Mouse (Mus musculus) neural tube, embryonic 12.5 days (tissue): ENCODE measurements at regions not wholly inside any gene's neighbourhood (a gene's known extent, or its start where the extent isn't known, plus 50 kb on each side); places are given as distances from the start of the nearest gene placed in this dataset.

Experiments used
- ATAC-seq: fragments of 200-750 bp; cut with Nextera tagmentation; 2 replicates; pipeline ENCODE4 v1.8.0; 2017; ENCODE audit warnings: low read depth, mild to moderate bottlenecking, moderate TSS enrichment, moderate library complexity; ENCODE audit not compliant: low FRiP score
- H3K27ac ChIP-seq: fragments of 300-500 bp; sonication (generic); 2 replicates; pipeline ENCODE4 v1.5.1; 2016
- H3K27me3 ChIP-seq: fragments of 300-500 bp; sonication (generic); replicated peaks from 2 replicates; pipeline ENCODE4 v1.6.1; 2016; ENCODE audit warnings: mild to moderate bottlenecking
- H3K36me3 ChIP-seq: fragments of 300-500 bp; sonication (generic); 2 replicates; pipeline ENCODE4 v1.6.1; 2016; ENCODE audit warnings: mild to moderate bottlenecking
- H3K4me1 ChIP-seq: fragments of 300-500 bp; sonication (generic); 2 replicates; pipeline ENCODE4 v1.6.1; 2016
- H3K4me2 ChIP-seq: fragments of 300-500 bp; sonication (generic); replicated peaks from 2 replicates; pipeline ENCODE4 v1.6.1; 2016; ENCODE audit warnings: mild to moderate bottlenecking
- H3K4me3 ChIP-seq: fragments of 300-500 bp; sonication (generic); 2 replicates; pipeline ENCODE4 v1.5.1; 2016
- H3K9ac ChIP-seq: fragments of 300-500 bp; sonication (generic); 2 replicates; pipeline ENCODE4 v1.6.1; 2016; ENCODE audit warnings: mild to moderate bottlenecking
- H3K9me3 ChIP-seq: fragments of 300-500 bp; sonication (generic); 2 replicates; pipeline ENCODE4 v1.6.1; 2016; ENCODE audit warnings: mild to moderate bottlenecking
- WGBS: fragments of 180-500 bp; shearing (Covaris S2); methylation state at CpG from one replicate; pipeline ENCODE4 v1.1.7; 2016; 5-methylcytosine and 5-hydroxymethylcytosine counted together

DNA sequence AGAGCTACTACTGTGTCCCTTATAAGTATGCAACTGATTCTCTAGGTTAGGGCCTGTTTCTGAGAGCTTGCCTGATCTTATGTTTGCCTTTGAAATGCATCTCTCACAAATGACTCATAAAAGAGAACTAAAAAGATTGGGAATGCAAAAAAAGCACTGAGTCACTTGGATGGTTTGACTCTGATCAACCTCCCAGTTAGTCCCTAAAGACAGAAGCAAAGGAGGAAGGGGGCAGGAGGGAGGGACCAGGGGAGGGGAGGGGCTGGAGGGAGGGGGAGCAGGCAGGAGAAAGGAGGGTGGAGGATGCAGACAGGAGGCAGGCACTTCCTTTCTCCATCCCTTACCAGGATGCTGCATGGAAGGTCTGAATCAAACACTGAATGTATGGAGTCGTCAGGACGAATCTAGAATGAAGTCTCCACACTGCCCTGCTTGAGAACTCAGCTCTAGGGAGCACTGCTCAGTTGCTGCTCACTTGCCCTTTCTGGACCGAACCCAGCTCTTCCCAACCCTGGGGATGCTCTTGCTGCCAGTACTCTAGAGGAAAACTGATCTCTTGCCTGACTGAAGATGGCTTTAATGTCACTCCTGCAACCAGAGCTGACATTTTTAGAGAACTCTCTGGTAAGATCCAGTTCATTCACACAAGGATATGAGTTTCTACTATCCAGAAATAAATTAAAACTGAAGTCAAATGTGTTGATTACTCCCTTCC is 201.7 kb downstream of the Hlx start:
- no peaks in the 10 kb centered on the region for H3K27me3 ChIP-seq
- no peaks in the 10 kb centered on the region for H3K4me1 ChIP-seq
- no peak overlapping the region for H3K9ac ChIP-seq
- no peaks in the 10 kb centered on the region for H3K36me3 ChIP-seq
- no peaks in the 10 kb centered on the region for H3K9me3 ChIP-seq
- H3K4me2 ChIP-seq, result no peak overlapping the region
- WGBS, result 60% methylated on average over 3 of the region's 3 CpGs
- H3K27ac ChIP-seq, result no peak overlapping the region
- no peak overlapping the region for H3K4me3 ChIP-seq
- ATAC-seq, result no peak

DNA sequence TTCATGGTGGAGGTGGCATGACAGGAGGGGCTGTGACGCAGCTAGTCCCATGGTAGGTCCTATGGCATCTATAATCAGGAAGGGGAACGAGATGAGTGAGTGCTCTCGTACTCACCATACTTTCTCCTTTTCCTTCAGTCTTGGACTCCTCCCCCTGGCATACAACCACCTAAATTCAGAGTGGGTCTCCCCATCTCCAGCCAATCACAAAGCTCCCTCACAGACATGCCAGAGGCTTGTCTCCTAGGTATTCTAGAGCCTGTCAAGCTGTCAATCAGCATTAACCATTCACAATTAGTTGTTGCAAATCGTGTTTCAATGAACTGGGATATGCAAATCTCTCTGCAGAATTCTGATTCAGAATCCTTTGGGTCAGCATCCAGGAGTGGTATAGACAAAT is 206.7 kb downstream of the Hlx start:
- Histone ChIP-seq H3K27me3 (no peaks in the 10 kb centered on the region), H3K9ac (no peak overlapping the region), H3K9me3 (no peaks in the 10 kb centered on the region), H3K36me3 (no peaks in the 10 kb centered on the region), H3K4me2 (no peak overlapping the region), H3K27ac (no peak overlapping the region), H3K4me3 (no peak overlapping the region), H3K4me1 (no peaks in the 10 kb centered on the region)
- WGBS, result 89% methylated on average over 4 of the region's 4 CpGs
- ATAC-seq, result no peak

DNA sequence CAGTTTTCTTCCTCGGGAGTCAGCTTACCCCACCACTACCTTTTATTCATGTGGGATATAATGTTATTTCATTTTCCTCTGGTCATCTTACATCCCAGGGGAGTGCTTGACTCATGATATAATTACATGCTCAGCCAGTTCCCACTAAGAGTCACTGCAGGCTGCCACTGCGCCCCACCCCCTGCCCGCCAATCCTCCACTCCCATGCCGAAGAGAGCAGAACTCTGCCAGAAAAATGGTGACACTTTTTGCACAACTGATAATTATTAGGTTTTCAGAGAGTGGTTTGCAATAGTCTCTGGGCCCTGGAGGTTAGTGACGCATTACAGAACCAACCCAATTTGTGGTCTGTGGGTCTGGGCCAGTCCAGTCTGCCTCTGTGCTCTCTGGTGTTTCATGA is 212.9 kb downstream of the Hlx start:
- Histone ChIP-seq H3K4me2 (no peak overlapping the region), H3K4me1 (0 out of 2 replicates have a peak, but pooled peaks cover 2% of the 10 kb centered on the region), H3K27me3 (no peaks in the 10 kb centered on the region), H3K27ac (no peak overlapping the region), H3K36me3 (no peaks in the 10 kb centered on the region), H3K9me3 (no peaks in the 10 kb centered on the region), H3K9ac (no peak overlapping the region), H3K4me3 (no peak overlapping the region)
- no peak for ATAC-seq
- WGBS, result 56% methylated on average over 5 of the region's 5 CpGs

DNA sequence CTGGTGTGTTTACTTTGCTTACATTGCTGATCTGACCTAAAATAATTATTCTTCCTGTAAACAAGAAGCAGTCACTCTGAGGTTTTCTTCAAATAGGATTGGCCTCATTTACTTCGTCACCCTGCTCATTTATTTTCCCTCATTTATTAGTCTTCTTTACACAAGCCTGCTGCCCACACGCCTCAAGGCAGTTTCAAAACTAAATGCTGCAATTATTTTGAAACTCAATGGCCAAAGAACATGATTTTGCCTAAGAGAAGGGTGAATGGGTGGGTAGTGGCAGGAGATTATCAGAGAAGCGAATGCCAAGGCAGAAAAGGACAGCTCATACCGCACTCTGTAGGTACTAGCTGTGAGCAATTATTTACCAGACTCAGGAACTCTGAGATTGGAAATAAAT is 227.8 kb downstream of the Hlx start:
- 84% methylated on average over 4 of the region's 4 CpGs for WGBS
- ATAC-seq, result no peak
- H3K27ac ChIP-seq, result no peak overlapping the region

DNA sequence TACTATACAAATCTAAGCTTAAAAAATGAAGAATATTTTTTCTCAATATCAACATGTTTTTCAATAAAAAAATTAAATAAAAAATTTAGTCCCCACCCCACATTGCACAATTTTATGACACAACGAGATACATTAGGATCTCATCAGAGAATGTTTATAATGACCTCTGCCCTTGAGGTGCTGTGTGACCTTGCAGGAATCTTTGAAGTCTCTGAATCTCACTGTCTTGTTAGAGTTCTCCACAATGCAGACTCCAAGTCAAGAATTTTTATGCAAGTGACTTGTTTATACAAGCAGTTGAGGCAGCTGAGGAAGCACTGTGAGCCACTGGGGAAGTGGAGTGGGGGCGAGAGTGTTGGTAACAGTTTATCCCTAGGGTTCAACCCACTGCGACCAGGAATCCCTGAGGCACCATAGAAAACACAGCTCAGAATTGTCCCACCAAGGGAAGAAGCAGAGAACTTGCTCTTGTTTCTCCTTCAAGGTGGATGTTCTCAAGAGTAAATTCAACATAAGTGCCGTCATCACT is 228.5 kb downstream of the Hlx start:
- H3K9ac ChIP-seq, result no peak overlapping the region
- H3K27me3 ChIP-seq, result no peaks in the 10 kb centered on the region
- no peaks in the 10 kb centered on the region for H3K36me3 ChIP-seq
- no peak overlapping the region for H3K4me3 ChIP-seq
- no peak for ATAC-seq
- no peak overlapping the region for H3K4me2 ChIP-seq
- H3K9me3 ChIP-seq, result no peaks in the 10 kb centered on the region
- H3K4me1 ChIP-seq, result 0 out of 2 replicates have a peak, but pooled peaks cover 5% of the 10 kb centered on the region
- no peak overlapping the region for H3K27ac ChIP-seq
- WGBS, result 86% methylated on average over 4 of the region's 4 CpGs

More for the DNA sequence above, 227.8 kb downstream of the Hlx start:
- Histone ChIP-seq H3K27me3 (no peaks in the 10 kb centered on the region), H3K4me3 (no peak overlapping the region), H3K4me1 (no peaks in the 10 kb centered on the region), H3K9ac (no peak overlapping the region), H3K9me3 (no peaks in the 10 kb centered on the region), H3K36me3 (no peaks in the 10 kb centered on the region), H3K4me2 (no peak overlapping the region)

DNA sequence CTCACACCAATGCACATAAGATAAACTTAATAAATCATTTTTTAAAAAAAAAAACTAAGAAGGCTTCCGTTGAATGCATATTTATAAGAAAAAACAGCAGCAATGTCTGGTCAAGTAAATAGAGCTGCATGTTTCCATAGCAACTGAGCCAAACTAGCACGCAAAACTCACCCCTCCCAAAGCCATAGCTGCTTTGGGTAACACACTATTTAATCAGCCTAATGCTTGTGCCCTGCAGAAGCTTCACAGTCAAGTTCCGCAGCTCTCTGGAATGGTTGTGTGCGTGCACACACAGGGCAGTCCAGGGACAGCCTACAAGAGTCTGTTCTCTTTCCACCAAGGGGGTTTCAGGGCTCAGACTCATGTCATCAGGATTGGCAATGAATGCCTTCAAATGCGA is 231.7 kb downstream of the Hlx start:
- H3K4me1 ChIP-seq, result 0 out of 2 replicates have a peak, but pooled peaks cover 5% of the 10 kb centered on the region
- no peaks in the 10 kb centered on the region for H3K36me3 ChIP-seq
- no peaks in the 10 kb centered on the region for H3K9me3 ChIP-seq
- no peaks in the 10 kb centered on the region for H3K27me3 ChIP-seq
- ATAC-seq, result no peak
- no peak overlapping the region for H3K27ac ChIP-seq
- WGBS, result 82% methylated on average over 5 of the region's 5 CpGs
- H3K4me3 ChIP-seq, result no peak overlapping the region
- no peak overlapping the region for H3K9ac ChIP-seq
- H3K4me2 ChIP-seq, result no peak overlapping the region

DNA sequence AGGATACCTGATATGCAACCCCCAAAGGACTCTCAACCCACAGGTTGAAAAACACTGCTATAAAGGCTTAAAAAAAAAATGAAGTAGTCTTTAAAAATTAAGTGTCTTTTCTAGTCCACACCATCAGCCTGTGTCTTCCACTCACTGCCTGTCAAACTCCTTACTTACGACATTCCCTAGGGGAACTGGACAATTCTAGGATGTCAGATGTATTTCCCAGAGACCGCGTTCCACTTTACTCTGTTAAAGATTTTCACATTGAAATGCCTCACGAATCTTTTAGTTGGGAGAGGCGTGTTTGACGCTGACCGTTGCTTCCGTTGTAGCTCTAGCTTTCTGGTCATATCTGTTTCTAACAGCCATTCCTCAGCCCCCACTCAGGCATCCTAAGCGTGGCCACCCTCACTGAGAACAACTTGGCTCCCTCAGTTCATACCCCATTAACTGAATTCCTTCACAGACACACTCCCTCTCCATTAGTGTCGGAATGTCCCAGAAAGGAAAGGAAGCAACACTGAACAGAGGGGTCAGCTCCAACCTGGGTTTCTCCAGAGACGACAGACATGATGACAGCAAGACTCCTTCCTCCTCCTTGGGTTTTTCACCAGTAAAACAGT is 233.4 kb downstream of the Hlx start:
- Histone ChIP-seq H3K4me3 (no peak overlapping the region), H3K4me1 (0 out of 2 replicates have a peak, but pooled peaks cover 5% of the 10 kb centered on the region), H3K9me3 (no peaks in the 10 kb centered on the region), H3K9ac (no peak overlapping the region), H3K27me3 (no peaks in the 10 kb centered on the region), H3K27ac (no peak overlapping the region), H3K4me2 (no peak overlapping the region), H3K36me3 (no peaks in the 10 kb centered on the region)
- no peak for ATAC-seq
- 91% methylated on average over 11 of the region's 11 CpGs for WGBS

DNA sequence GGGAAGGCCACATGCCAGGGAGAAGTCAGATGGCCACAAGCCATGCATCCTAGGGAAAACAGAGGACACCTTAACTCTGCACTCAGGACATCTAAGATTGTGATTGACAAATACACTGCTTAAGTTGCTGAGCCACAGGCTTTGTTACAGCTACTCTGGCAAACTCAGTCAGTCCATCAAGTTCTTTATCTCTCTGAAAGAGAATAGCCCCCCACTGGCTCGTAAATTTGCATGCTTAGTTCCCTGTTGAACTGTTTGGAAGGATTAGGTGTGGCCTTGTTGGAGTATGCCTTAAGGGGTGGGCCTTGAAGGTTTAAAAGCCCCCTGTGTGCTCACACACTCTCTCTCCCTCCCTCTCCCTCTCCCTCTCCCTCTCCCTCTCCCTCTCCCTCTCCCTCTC is 235.4 kb downstream of the Hlx start:
- H3K4me2 ChIP-seq, result no peak overlapping the region
- H3K27me3 ChIP-seq, result no peaks in the 10 kb centered on the region
- no peaks in the 10 kb centered on the region for H3K36me3 ChIP-seq
- H3K27ac ChIP-seq, result no peak overlapping the region
- 0 out of 2 replicates have a peak, but pooled peaks cover 5% of the 10 kb centered on the region for H3K4me1 ChIP-seq
- no peak overlapping the region for H3K4me3 ChIP-seq
- WGBS, result 26% methylated on average over 1 of the region's 1 CpGs
- no peak for ATAC-seq
- no peaks in the 10 kb centered on the region for H3K9me3 ChIP-seq
- no peak overlapping the region for H3K9ac ChIP-seq

DNA sequence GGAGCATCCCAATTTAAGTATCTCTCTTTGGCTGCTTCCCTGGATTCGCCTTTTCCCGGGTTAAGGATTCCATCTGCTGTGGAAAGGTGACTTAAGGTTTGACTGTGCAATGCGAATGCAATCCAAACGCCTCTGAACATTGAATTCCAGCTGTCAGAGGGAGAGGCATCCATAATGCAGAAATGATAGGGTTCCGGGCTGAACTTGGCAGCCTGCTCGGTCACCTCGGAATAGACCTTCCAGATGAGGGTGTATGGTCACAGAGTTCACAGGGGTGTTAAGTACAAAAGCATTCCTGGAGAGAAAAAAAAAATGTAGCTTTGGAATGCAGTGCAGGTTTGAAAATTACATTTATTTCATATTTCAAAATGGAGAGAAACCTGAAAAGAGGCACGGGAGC is 238.6 kb downstream of the Hlx start:
- no peaks in the 10 kb centered on the region for H3K27me3 ChIP-seq
- H3K36me3 ChIP-seq, result no peaks in the 10 kb centered on the region
- H3K4me2 ChIP-seq, result no peak overlapping the region
- H3K27ac ChIP-seq, result no peak overlapping the region
- H3K9me3 ChIP-seq, result no peaks in the 10 kb centered on the region
- ATAC-seq, result no peak
- H3K9ac ChIP-seq, result no peak overlapping the region
- H3K4me3 ChIP-seq, result no peak overlapping the region
- 83% methylated on average over 8 of the region's 8 CpGs for WGBS
- H3K4me1 ChIP-seq, result peaks cover 4% of the 10 kb centered on the region; the same call in 1 of the 2 replicates

DNA sequence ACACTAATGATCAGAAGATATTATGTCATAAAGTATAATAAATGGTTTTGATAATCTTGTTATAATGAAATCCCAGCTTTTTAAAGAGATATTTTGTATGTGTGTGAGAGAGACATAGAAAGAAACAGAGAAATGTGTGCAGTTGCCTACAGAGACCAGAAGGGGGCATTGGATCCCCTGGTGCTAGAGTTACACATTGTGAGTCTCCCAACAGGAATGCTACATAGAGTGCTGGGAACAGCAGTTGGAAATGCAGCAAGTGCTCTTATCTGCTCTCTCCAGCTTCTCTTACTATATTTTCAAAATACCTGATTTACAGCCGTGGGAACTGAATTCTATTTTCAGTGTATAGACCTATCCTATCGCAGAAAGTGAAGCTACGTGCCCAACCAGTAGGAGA is 240.3 kb downstream of the Hlx start:
- Histone ChIP-seq H3K4me2 (no peak overlapping the region), H3K27me3 (no peaks in the 10 kb centered on the region; the same call in 1 of the 2 replicates), H3K36me3 (no peaks in the 10 kb centered on the region), H3K9ac (no peak overlapping the region), H3K9me3 (no peaks in the 10 kb centered on the region), H3K27ac (no peak overlapping the region), H3K4me1 (peaks cover 13% of the 10 kb centered on the region), H3K4me3 (no peak overlapping the region)
- ATAC-seq, result no peak
- WGBS, result 91% methylated on average over 3 of the region's 3 CpGs

DNA sequence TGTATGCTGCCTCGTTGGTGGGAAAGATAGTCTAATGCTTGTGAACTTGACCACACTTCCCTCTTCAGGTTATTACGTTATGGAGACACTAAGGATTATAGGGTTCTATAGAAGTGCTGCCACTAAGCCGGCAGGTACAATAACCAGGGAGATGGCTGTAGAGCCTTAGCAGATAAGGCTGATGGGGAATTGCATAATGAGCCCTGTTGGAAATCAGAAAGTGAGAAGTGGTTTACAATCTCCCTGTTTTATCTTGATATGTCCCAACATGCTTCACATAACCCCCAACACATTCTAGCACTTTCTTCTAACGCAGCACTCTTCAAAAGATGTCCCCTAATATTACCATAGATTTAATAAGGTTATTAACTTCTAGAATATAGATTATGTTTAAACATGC is 241.2 kb downstream of the Hlx start:
- Histone ChIP-seq H3K9ac (no peak overlapping the region), H3K9me3 (no peaks in the 10 kb centered on the region), H3K27ac (no peak overlapping the region), H3K36me3 (no peaks in the 10 kb centered on the region), H3K4me3 (no peak overlapping the region), H3K4me1 (peaks cover 13% of the 10 kb centered on the region), H3K27me3 (no peaks in the 10 kb centered on the region; the same call in 1 of the 2 replicates), H3K4me2 (no peak overlapping the region)
- no peak for ATAC-seq
- 83% methylated on average over 4 of the region's 4 CpGs for WGBS

DNA sequence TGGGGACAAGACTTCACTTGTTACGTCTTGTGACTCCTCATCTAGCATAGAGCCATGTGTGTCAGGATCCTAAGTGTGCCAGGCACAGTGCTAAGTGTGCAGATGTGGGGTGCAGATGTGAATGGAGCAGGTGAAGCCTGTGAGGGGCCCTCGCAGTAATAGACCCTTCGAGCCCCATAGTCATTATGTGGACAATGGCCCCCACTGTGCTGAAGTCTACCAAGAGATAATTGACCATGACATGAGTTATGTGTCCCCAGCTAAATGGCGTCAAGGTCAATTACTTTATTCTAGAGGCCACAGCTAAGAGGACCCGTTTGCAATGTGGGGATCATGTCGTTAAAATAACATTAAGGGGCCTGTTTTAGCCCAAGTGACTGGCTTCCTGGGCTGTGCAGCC is 245.0 kb downstream of the Hlx start:
- peaks cover 13% of the 10 kb centered on the region for H3K4me1 ChIP-seq
- no peaks in the 10 kb centered on the region for H3K36me3 ChIP-seq
- no peak overlapping the region for H3K27ac ChIP-seq
- 4% methylated on average over 6 of the region's 6 CpGs for WGBS
- no peak overlapping the region for H3K4me3 ChIP-seq
- H3K9ac ChIP-seq, result no peak overlapping the region
- no peak overlapping the region for H3K4me2 ChIP-seq
- ATAC-seq, result peak; percentile 85
- H3K27me3 ChIP-seq, result peaks cover 12% of the 10 kb centered on the region
- no peaks in the 10 kb centered on the region for H3K9me3 ChIP-seq

DNA sequence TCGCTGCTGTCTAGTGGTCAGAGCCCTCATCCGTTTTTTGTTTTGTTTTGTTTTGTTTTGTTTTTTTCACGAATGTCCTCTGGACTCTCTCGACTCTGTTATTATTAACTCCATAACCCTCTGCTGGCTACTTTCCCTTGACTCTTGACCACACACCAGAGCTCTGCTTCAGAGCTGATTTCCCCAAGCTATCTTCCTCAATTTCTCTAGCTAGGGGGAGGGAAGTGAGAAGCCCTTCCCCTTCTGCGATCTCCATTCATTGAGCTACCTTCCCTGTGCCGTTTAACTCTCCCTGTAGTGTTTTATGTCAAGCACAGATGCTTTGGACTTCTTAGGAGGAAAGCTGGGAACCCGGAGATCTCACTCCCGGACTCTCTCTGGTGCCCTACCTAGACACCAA is 247.6 kb downstream of the Hlx start:
- Histone ChIP-seq H3K27me3 (peaks cover 12% of the 10 kb centered on the region), H3K4me2 (no peak overlapping the region), H3K9me3 (no peaks in the 10 kb centered on the region), H3K4me3 (no peak overlapping the region), H3K36me3 (no peaks in the 10 kb centered on the region), H3K27ac (no peak overlapping the region), H3K9ac (no peak overlapping the region), H3K4me1 (peaks cover 13% of the 10 kb centered on the region)
- no peak for ATAC-seq
- WGBS, result 82% methylated on average over 8 of the region's 8 CpGs
